25 mouse cellular contexts compared by ENCODE assay signal in genomic region chr14:122714911-122715310, GRCm38 (mm10).
DNase-seq lines count a peak whose midpoint lies in the region; ATAC-seq and TF ChIP-seq lines count a peak whose summit lies in the region.
"Had no signal": no experiment of that assay in that cellular context is flagged by ENCODE, and none has a peak within 500 bp of the region (broad histone marks: within the 10 kb centered on the region; RNA-seq: fewer than 3 reads in every experiment).

No protein-coding gene starts in this region.

- no peak for TF ChIP-seq CTCF in Patski (IDR thresholded peaks at IDR 0.05)

- ATAC-seq in Patski, result peak; percentile 66
- no peak for ATAC-seq in erythroid progenitor cell, adult 5-6 weeks (replicated peaks; ENCODE audit: low FRiP score, poor library complexity, severe bottlenecking)
- ATAC-seq: forebrain, embryonic 15.5 days; intestine, embryonic 15.5 days; liver, embryonic 12.5 days; midbrain, embryonic 16.5 days had no signal

- CTCF ChIA-PET in Patski (lab: Charles Lee), result interaction anchor here (0.9 kb wide), 1 partner anchor 72 kb away, joined by 3 read pairs; no protein-coding TSS in a partner anchor

- intact Hi-C loops in gastrocnemius, postnatal 36 days (cut with DNase I), result no loop called here

- in situ Hi-C loops in Patski (cut with MboI; ENCODE audit: low pct_unique_long_range_greater_than_20kb), result no loop called here

- POLR2A ChIA-PET in Patski (lab: Charles Lee), result no interaction called here

- no peaks in the 10 kb centered on the region for H3K27me3 ChIP-seq in Patski
- H3K27me3 ChIP-seq: forebrain, embryonic 15.5 days; intestine, embryonic 15.5 days; limb, embryonic 13.5 days; liver, embryonic 12.5 days; megakaryocyte, embryonic 14.5 days; neural tube, embryonic 15.5 days; stomach, embryonic 15.5 days had no signal

- DNase-seq in 3134 (ENCODE audit: extremely low read depth, insufficient read length, low spot score), result peak; percentile 20
- peak; percentile 4 for DNase-seq in CD4-positive, CD25-positive, alpha-beta regulatory T cell, adult 2 months (ENCODE audit: low read depth, low spot score)
- DNase-seq in Patski (ENCODE audit: low read depth, low spot score), result no peak
- DNase-seq in induced T-regulatory cell, adult 2 months (ENCODE audit: low read depth), result peak; percentile 7
- no peak for DNase-seq in kidney, postnatal 4 days
- DNase-seq in B cell, adult 2 months, result no peak
- DNase-seq in gastrocnemius, postnatal 36 days, result no peak
- DNase-seq: adrenal gland, postnatal 36 days; cerebellum, adult 11 months; cerebellum, adult 9-11 months; kidney, adult 9 months; kidney, postnatal 36 days; lung, adult 18-20 months; right cerebral cortex, adult 18-20 months; thymus, adult 2 months; thymus, postnatal 4 days had no signal

Comparison
In these comparisons a context has a peak if more than half of its experiments do, and no peak if none do; other contexts are left out.
1. DNase-seq: peak in 3134 (single experiment), CD4-positive, CD25-positive, alpha-beta regulatory T cell, adult 2 months (single experiment) and induced T-regulatory cell, adult 2 months (single experiment); none in Patski (single experiment), kidney, postnatal 4 days (0 of 2), B cell, adult 2 months (0 of 2) and gastrocnemius, postnatal 36 days (0 of 2).